20 mouse cellular contexts compared by ENCODE assay signal in the genomic region with DNA sequence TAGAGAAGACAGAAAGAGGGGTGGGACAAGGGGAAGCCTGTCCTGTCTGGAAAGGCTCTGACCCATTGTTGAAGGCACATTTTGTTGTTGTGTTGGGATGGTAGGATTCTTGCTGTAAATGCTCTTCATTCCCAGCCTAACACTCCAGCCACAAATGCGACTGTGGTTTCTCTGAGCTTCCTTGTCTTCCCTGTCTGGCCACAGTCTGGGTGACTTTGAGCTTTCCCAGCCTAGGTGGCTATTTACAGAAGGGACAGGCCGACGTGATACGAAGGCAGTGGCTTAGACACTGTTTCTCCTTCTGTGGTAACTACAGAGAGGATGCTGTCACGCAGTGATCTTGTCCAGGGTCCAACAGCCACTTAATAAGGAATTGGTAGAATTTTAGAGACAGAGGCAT. TPM values are rescaled to one million over a fixed set of nuclear protein-coding genes. Genes with fewer than 3 reads are reported as not detected.
A peak's percentile ranks its signal among the peaks of the same experiment; 100 is the strongest.
DNase-seq lines count a peak whose midpoint lies in the region; ATAC-seq and TF ChIP-seq lines count a peak whose summit lies in the region.
"Had no signal": no experiment of that assay in that cellular context is flagged by ENCODE, and none has a peak within 500 bp of the region (broad histone marks: within the 10 kb centered on the region; RNA-seq: fewer than 3 reads in every experiment).

No protein-coding gene starts in this region.

- H3K36me3 ChIP-seq in lung, embryonic 16.5 days (ENCODE audit: control insufficient read depth, insufficient read depth, low read length): no peaks in the 10 kb centered on the region
- no peaks in the 10 kb centered on the region for H3K36me3 ChIP-seq in heart, postnatal 0 days (replicated peaks; ENCODE audit: control insufficient read depth, insufficient read depth, low read length)
- H3K36me3 ChIP-seq: neural tube, embryonic 13.5 days had no signal

- H3K27ac ChIP-seq in lung, embryonic 16.5 days (ENCODE audit: low read length): peak overlapping the region; percentile 59
- peak overlapping the region; percentile 84 for H3K27ac ChIP-seq in heart, postnatal 0 days (ENCODE audit: low read depth)
- H3K27ac ChIP-seq: forebrain, embryonic 13.5 days; hindbrain, embryonic 14.5 days; neural tube, embryonic 13.5 days had no signal

- intact Hi-C loops in left cerebral cortex, postnatal 14 days (cut with DNase I): no loop called here

- peak; percentile 5 to 9 for DNase-seq in cerebellum, postnatal 14 days
- DNase-seq in cerebellum, adult 8-10 months: no peak
- DNase-seq in lung, postnatal 14 days: no peak
- peak; percentile 79 for DNase-seq in heart, postnatal 0 days (ENCODE audit: low spot score)
- peak; percentile 19 for DNase-seq in lung, postnatal 36 days
- no peak for DNase-seq in thymus, postnatal 4 days
- no peak for DNase-seq in left cerebral cortex, postnatal 14 days (ENCODE audit: low spot score in 2 of 2)
- DNase-seq: cerebellum, postnatal 36 days; kidney, adult 18-20 months; kidney, postnatal 36 days; layer of hippocampus, postnatal 36 days; liver; liver, postnatal 0 days; right cerebral cortex, postnatal 14 days had no signal

- no peak overlapping the region for H3K4me3 ChIP-seq in lung, embryonic 16.5 days (ENCODE audit: low read length)
- H3K4me3 ChIP-seq in heart, postnatal 0 days (ENCODE audit: low read depth, low read length): no peak overlapping the region
- H3K4me3 ChIP-seq: forebrain, embryonic 13.5 days; neural tube, embryonic 13.5 days had no signal

- 45% methylated on average over 5 of the region's 5 CpGs for WGBS in lung, embryonic 16.5 days
- WGBS in heart, postnatal 0 days: 22% methylated on average over 5 of the region's 5 CpGs

- TF ChIP-seq EP300 in heart, postnatal 0 days (IDR thresholded peaks at IDR 0.05; ENCODE audit: low read depth): 0 out of 2 replicates have a peak, but pooled peaks have one; percentile 38

- H3K9me3 ChIP-seq in lung, embryonic 16.5 days (ENCODE audit: control insufficient read depth, low read length): no peaks in the 10 kb centered on the region
- H3K9me3 ChIP-seq in heart, postnatal 0 days (replicated peaks; ENCODE audit: control insufficient read depth, low read length): 0 out of 2 replicates have a peak, but pooled peaks cover 3% of the 10 kb centered on the region
- H3K9me3 ChIP-seq: forebrain, embryonic 13.5 days had no signal

- no peak for TF ChIP-seq CTCF in heart, postnatal 0 days (IDR thresholded peaks at IDR 0.05; ENCODE audit: low read depth)

- no peaks in the 10 kb centered on the region for H3K27me3 ChIP-seq in lung, embryonic 16.5 days (ENCODE audit: control insufficient read depth, insufficient read depth, low read depth, low read length)
- H3K27me3 ChIP-seq in heart, postnatal 0 days (ENCODE audit: control insufficient read depth, insufficient read depth, low read length): no peaks in the 10 kb centered on the region
- H3K27me3 ChIP-seq: forebrain, embryonic 13.5 days; neural tube, embryonic 13.5 days had no signal

- no peak overlapping the region for H3K4me2 ChIP-seq in lung, embryonic 16.5 days (ENCODE audit: low read depth, low read length)
- H3K4me2 ChIP-seq in heart, postnatal 0 days (ENCODE audit: low read depth, low read length): no peak overlapping the region
- H3K4me2 ChIP-seq: forebrain, embryonic 13.5 days; hindbrain, embryonic 14.5 days; neural tube, embryonic 13.5 days had no signal

- H3K9ac ChIP-seq in lung, embryonic 16.5 days (ENCODE audit: low read length): no peak overlapping the region
- no peak overlapping the region for H3K9ac ChIP-seq in heart, postnatal 0 days (replicated peaks; ENCODE audit: low read depth, low read length)
- H3K9ac ChIP-seq: forebrain, embryonic 13.5 days; hindbrain, embryonic 14.5 days; liver, postnatal 0 days; neural tube, embryonic 13.5 days had no signal

- peaks cover 12% of the 10 kb centered on the region for H3K4me1 ChIP-seq in lung, embryonic 16.5 days (replicated peaks; ENCODE audit: control insufficient read depth, insufficient read depth, low read length)
- peaks cover 26% of the 10 kb centered on the region for H3K4me1 ChIP-seq in heart, postnatal 0 days (ENCODE audit: control insufficient read depth, insufficient read depth)
- H3K4me1 ChIP-seq: forebrain, embryonic 13.5 days had no signal

- no peak for ATAC-seq in lung, embryonic 16.5 days (ENCODE audit: low read depth)
- peak; percentile 62 for ATAC-seq in heart, postnatal 0 days (ENCODE audit: insufficient read depth, low read depth)
- ATAC-seq: forebrain, embryonic 13.5 days; liver, postnatal 0 days had no signal

RNA-seq across cellular contexts. Expression of a gene that starts 27.2 kb away (rescaled TPM):
- polyA plus RNA-seq in lung, embryonic 16.5 days (2015; fragmentation: Nextera tagmentation; extraction: Ambion mirVana): 1.6 and 1.9 TPM in 2 replicates
- 98.9 and 100 TPM in 2 replicates for total RNA-seq in heart, postnatal 0 days (2014; rRNA removed; ENCODE audit: low replicate concordance)
- 7.7 and 8.3 TPM in 2 replicates for polyA plus RNA-seq in heart, postnatal 0 days (2015; fragmentation: Nextera tagmentation; extraction: Ambion mirVana)
- 10 to 100 TPM; 15.8 to 18.0 TPM for total RNA-seq in left cerebral cortex, postnatal 14 days (2021)
- total RNA-seq: MEL; monocyte, adult 5-6 weeks had no signal

Comparison
In these comparisons a context has a peak if more than half of its experiments do, and no peak if none do; other contexts are left out.
1. DNase-seq: peak in cerebellum, postnatal 14 days (2 of 2), heart, postnatal 0 days (single experiment) and lung, postnatal 36 days (single experiment); none in cerebellum, adult 8-10 months (single experiment), lung, postnatal 14 days (single experiment), thymus, postnatal 4 days (single experiment) and left cerebral cortex, postnatal 14 days (0 of 2).